Mouse (Mus musculus) CD8-positive naive resting alpha-beta T cell, adult 2 months (primary cell): Measurements from ENCODE around the gene 2900026A02Rik.

Source experiments
- DNase-seq, 2 experiments: peaks; one replicate each; pipeline ENCODE4 v3.0.0; 2022; ENCODE audit warnings: low read depth in 2 of 2, low spot score in 2 of 2

Gene 2900026A02Rik

DNA sequence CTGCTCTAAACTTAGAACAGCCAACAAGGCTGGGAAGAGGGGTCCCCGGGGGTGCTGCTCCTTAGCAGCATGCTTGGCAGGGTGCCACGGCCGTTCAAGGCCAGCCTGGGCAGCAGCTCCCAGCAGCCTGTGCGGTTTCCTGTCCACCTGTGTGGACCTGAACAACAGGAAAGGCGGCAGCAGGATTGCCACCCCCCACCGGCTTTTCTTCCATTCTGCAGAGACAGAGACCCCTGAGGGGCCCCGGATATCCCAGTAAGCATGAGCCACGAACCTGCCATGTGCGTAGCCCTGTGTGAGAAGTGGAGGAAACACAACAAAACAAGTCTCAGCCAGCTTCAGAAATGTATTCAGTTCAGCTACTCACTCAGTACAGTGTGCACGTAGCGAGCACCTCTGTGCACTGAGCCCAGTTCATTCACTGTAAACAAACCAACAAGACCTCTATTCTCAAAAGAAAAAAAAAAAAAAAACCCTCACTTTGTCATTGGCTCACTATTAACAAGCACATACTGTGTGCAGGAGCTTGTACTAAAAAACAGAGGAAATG, 69.4 kb downstream of the 2900026A02Rik start:
- DNase-seq, result no peak

- no peak for DNase-seq
These were observed 70.0 kb downstream of the 2900026A02Rik start for GRCm38 (mm10) chr5:113150871-113151553.

GRCm38 (mm10) chr5:113149052-113149451, 72.0 kb downstream of the 2900026A02Rik start:
- DNase-seq, result no peak

- DNase-seq, result no peak
These were observed 73.0 kb downstream of the 2900026A02Rik start for GRCm38 (mm10) chr5:113147994-113148471.

DNA sequence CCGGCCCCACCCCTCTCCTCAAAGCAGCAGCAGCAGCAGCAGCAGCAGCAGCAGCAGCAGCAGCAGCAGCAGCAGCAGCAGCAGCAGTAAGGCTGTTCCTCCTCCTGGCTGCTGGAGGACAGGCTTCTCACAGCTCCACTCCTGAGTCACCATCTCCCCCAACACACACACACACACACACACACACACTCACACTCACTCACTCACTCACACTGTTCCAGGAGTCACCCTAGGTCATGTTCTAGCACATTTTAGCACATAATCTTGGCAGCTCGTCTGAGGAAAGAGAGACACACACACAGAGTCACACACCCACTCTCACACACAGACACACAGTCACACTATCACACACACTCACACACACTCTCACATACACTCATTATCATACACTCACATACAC, 74.4 kb downstream of the 2900026A02Rik start:
- no peak for DNase-seq

GRCm38 (mm10) chr5:113145171-113145570, 75.9 kb downstream of the 2900026A02Rik start:
- DNase-seq, result no peak

DNA sequence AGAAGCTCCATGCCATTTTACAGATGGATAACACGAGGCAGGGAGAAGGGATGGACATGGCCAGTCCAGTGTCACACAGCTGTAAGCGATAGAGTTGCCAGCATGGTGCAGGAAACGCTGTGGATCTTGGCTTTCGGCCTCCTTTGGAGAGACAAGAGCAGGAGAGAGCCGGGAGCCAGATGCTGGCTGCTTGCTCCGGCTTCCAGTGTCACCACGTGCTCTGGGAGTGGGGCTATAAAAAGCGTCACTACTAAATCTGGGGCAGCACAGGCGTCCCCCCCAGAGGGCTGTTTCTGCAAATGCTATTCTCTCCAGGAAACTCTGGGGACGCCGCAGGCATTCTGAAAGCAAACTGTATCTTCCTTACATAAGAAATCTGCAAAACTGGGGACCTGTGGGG, 78.5 kb downstream of the 2900026A02Rik start:
- DNase-seq, result no peak

DNA sequence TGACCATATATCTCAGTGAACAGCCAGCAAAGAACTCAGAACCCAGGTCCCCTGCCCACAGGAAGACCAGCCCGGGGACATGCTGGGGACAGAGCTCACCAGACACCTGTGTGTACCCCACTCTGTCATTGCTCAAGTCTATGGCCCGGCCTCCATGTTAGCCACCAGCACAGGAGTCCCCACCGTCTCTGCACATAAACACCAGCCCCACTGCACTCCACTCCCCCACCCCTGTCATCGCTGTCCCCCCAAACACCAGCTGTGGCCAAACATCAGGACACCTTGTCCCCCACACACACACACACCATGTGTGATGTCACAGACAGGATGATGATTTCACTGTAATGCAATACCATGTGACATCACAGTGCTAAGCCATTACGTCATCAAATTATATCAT, 79.0 kb downstream of the 2900026A02Rik start:
- no peak for DNase-seq

DNA sequence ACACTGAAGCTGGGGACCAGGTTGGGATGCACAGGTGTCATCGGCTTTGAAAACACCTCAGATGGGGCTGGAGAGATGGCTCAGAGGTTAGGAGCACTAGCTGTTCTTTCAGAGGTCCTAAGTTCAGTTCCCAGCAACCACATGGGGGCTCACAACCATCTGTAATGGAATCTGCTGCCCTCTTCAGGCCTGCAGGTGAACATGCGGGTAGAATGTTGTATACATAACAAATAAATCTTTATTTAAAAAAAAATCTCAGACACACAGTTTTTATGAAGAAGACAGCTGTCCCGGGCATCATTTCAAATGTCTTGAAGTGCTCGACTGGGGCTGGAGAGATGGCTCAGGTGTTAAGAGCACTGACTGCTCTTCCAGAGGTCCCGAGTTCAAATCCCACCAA, 80.2 kb downstream of the 2900026A02Rik start:
- no peak for DNase-seq

DNA sequence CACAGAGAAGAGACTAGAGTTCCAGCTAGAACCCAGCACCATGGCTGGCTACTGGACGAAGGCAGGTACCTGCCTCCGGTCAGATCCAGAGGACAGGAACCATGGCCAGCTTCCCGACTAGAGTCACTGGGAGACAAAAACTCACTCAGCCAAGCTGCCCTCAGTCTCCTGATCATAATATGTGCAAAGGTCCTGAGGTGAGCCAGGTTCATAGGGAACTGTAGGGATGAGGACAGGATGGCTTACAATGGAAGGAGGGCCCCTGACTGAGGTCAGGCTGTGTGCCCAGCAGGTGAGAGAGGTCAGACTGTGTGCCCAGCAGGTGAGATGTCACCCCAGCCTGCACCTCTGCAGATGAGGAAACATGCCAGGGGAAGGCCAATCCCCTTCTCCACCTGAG, 81.0 kb downstream of the 2900026A02Rik start:
- no peak for DNase-seq

- no peak for DNase-seq
These were observed 81.8 kb downstream of the 2900026A02Rik start for GRCm38 (mm10) chr5:113139064-113139726.

DNA sequence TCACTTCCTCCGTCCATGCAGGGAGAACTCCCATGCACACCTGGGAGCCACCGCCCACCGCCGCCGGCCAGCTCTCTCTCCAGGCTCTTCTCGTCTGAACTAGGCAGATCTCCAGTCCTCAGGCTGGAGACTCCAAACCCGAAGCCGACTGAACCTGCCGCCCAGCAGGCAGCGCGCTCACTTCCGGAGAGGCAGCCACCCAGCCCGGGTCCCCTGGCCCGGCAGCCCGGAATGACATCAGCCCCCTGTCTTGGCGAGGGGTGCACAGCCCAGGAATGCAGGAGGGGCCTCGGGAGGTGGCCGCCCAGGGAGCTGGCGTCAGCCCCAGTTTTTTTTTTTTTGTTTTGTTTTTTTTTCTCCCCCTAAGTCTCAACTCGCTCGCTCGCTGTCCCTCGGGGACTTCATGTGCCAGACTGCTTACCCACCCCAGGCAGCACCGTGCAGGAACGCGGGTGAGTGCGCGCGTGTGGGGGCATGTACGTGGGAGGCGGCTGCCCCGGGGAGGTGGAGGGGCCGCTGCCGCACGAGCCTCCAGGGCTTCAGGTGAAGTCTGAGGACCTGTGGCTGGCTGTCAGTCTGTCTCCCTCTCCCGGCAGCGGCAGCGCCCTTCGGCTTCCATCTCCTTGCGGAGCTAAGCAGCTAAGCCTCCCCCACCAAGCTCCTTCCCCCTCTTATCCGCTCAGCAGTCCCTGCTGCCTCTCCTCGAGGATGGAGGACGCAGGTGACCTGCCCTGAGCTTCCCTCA, 82.5 kb downstream of the 2900026A02Rik start:
- DNase-seq, result no peak

DNA sequence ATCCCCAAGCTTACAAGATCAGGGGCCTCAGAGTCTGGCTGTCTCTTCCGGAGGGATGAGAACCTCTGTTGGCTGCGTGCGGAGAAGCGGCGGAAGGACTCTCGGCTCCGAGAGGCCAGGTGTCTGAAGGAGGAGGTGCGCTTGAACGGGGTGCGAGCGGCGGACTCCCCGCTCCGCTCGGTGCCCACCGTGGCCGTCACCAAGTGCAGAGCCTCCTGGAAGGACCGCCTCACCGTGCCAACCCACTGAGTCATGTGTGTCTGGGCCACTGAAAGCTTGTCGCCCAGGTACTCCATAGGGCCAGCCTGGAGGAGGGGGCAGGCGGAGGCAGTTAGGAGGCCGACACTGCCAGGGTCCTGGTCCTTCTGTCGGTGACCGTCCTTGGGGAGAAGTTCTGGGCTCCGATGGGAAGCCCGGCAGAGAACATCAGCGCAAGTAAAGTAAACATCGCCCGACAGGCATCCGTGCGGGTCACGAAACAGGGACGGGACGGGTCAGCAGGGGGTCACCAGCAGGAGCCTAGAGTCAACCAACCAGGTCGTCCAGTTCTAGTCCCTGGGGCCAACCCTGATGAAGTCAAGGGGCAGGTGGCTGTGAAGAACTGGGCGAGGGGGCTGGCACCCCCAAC, 83.2 kb downstream of the 2900026A02Rik start:
- DNase-seq, result no peak

DNA sequence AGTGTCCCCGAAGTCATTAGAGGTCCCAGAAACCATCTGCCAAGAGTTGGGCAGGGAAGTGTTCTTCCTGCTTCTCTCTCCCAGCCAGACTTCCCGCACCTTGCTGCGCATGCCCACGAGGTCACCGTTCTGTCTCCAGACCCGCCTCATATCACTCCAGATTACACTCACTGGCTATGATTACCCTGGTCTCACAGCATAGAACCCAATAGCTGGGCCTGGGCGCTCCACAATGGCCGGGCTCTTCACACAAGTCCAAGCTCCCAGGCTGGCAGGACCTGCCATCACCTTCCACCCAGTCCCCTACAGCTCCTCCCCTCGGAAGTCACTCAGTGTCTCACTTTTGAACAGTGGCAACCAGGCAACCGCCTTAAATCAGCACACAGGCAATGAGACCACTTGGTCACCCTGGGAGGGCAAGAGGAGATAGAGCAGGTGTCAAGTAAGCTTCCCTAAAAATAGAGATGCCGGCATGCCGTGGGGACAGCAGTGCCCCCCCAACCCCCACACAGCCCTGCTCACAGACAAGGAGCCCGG, 84.0 kb downstream of the 2900026A02Rik start:
- no peak for DNase-seq

GRCm38 (mm10) chr5:113135513-113135912, 85.5 kb downstream of the 2900026A02Rik start:
- DNase-seq, result no peak

DNA sequence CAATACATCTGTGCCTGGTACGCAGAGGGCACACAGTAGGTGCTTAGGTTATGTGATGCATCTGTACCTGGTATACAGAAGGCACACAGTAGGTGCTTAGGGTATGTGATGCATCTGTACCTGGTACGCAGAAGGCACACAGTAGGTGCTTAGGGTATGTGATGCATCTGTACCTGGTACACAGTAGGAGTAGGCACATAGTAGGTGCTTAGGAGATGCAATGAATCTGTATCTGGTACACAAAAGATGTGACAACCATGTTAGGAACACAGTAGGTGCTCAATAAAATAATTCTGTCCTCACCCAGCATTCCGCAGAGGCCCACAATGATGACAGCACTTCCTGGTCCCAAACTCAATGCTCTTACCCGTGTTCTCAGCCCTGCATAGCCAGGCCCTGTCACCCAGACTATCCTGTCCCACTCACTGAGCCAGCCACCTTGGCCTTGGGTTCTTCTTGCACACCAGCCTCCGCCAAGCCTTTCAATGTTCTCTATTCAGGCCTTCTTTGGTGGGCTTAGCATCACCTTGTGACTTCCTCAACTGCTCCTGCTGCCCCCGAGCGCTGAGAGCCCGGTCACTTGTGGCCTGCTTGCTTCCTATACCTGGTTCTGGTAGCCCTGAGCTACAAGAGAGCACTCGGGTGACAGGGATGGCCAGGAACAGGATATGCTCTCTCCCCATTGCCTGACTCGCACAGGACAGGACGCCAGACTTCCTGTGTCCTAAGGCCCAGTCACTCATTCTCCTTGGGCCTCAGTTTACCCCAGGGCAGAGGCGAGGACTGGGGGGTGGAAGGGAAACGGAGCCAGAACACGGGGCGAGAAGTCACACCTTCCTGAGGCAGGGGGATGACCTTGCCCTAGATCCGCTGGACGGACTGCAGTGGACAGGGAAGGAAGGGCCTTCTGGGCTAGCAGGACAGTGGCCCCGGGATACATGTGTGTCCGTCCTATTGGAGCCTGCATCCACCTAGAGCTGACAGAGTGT, 87.0 kb downstream of the 2900026A02Rik start:
- DNase-seq, result no peak

GRCm38 (mm10) chr5:113133080-113133491, 88.0 kb downstream of the 2900026A02Rik start:
- DNase-seq, result no peak

DNA sequence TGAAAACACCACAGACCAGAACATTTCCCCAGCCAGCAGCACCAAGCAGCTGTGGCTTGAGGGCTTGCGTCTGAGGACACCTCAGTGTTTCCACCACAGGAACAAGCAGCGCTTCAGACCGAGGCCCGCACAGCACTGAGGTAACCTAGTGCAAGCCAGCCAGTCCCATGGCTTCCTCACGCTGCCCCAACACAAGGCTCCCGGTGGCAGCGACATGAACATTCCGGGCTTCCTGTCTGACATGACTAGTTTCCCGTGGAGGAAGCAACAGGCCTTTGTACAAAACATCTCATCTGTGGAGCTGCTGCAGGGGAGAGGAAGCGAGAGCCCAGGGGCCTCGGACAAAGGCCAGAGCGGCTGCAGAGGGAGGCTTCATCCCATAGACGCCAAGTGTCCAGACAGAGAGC, 88.4 kb downstream of the 2900026A02Rik start:
- no peak for DNase-seq

DNA sequence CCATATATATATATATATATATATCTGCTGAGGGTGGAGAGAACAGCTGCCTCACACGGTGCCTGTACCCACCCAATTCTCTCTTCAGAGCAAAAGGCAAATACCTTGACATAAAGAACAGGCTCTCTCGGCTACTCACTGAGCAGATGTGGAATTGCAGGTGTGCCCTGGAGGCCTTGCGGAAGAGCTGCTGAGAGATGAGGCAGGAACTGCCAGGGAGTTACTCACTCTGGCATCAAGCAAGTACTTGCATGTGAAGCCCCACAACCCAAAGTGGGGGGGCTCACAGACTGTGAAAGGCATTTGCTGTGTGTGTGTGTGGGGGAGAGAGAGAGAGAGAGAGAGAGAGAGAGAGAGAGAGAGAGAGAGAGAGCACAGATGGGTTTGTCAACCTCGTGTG, 92.6 kb downstream of the 2900026A02Rik start:
- DNase-seq, result no peak

DNA sequence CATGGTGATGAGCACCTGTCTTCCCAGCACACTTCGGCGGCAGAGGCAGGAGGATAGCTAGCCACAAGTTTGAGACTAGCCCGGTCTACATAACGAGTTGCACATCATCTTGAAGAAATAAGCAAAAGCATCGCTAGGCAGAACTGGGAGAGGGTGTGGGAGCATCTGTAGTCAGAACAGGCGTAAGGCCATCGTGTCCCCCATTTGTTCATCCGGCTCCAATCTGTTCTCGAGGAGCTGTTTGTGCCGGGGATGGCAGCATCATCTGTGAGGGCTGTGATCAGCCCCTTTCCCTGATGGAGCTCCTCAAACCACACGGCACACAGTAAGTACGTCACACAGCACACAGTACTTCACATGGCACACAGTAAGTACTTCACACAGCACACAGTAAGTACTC, 94.6 kb downstream of the 2900026A02Rik start:
- DNase-seq, result no peak
